Mouse (Mus musculus) C2C12 (cell line): ENCODE measurements around the gene Kptn. TPM values are rescaled to one million over a fixed set of nuclear protein-coding genes. Genes with fewer than 3 reads are reported as not detected.

ENCODE experiments used
- H3K27me3 ChIP-seq: one replicate; pipeline ENCODE4 v1.6.1; 2011; ENCODE audit not compliant: control insufficient read depth, insufficient read depth, insufficient read length
- H3K36me3 ChIP-seq: one replicate; pipeline ENCODE4 v1.6.1; 2011; ENCODE audit not compliant: control insufficient read depth, insufficient read depth
- H3K4me3 ChIP-seq: one replicate; pipeline ENCODE4 v1.5.1; 2011; ENCODE audit warnings: mild to moderate bottlenecking, control low read depth; ENCODE audit not compliant: poor library complexity, insufficient read depth, severe bottlenecking
- H3K79me2 ChIP-seq: one replicate; pipeline ENCODE4 v1.6.1; 2011; ENCODE audit not compliant: control insufficient read depth, insufficient read depth
- H3K79me3 ChIP-seq: one replicate; pipeline ENCODE4 v1.6.1; 2011; ENCODE audit warnings: low read depth, control low read depth
- H3ac ChIP-seq: one replicate; pipeline ENCODE3; 2011; ENCODE audit warnings: low read depth; ENCODE audit not compliant: control insufficient read depth, insufficient read length
- CEBPB ChIP-seq: IDR thresholded peaks from one replicate; pipeline ENCODE4 v1.6.1; 2011; ENCODE audit warnings: low read depth, mild to moderate bottlenecking, control low read depth, moderate library complexity
- CTCF ChIP-seq: IDR thresholded peaks from one replicate; pipeline ENCODE4 v1.5.1; 2011; ENCODE audit not compliant: control insufficient read depth, insufficient read depth, insufficient read length
- FOSL1 ChIP-seq: IDR thresholded peaks from one replicate; pipeline ENCODE4 v1.8.0; 2011; ENCODE audit warnings: mild to moderate bottlenecking, low read length; ENCODE audit not compliant: poor library complexity, insufficient read depth, severe bottlenecking
- MAX ChIP-seq: IDR thresholded peaks from one replicate; pipeline ENCODE4 v1.6.1; 2011; ENCODE audit warnings: mild to moderate bottlenecking, control low read depth
- MYOD1 ChIP-seq: IDR thresholded peaks from one replicate; pipeline ENCODE4 v1.6.1; 2011; ENCODE audit warnings: low read depth; ENCODE audit not compliant: control insufficient read depth, insufficient read length
- MYOG ChIP-seq: IDR thresholded peaks from one replicate; pipeline ENCODE4 v1.6.1; 2011; ENCODE audit not compliant: control insufficient read depth, insufficient read length; ENCODE audit errors: extremely low read depth
- USF1 ChIP-seq: IDR thresholded peaks from one replicate; pipeline ENCODE4 v1.6.1; 2011; ENCODE audit warnings: low read depth, mild to moderate bottlenecking, control low read depth, moderate library complexity
- polyA plus RNA-seq: library from polyadenylated mRNA; unstranded; fragments of >200 nt; fragmentation: generic; extraction: Trizol; gene quantifications from one replicate; pipeline ENCODE4 v1.2.1, GENCODE M21; 2012; ENCODE audit warnings: missing spikeins

The Kptn gene
- polyA plus RNA-seq, 1 experiment: 13.1 TPM

GRCm38 (mm10) chr7:16158735-16159134 is 39.0 kb downstream of the Kptn start:
- H3K27me3 ChIP-seq: no peaks in the 10 kb centered on the region
- H3K79me3 ChIP-seq: no peaks in the 10 kb centered on the region
- no peak overlapping the region for H3ac ChIP-seq
- H3K79me2 ChIP-seq: no peaks in the 10 kb centered on the region
- H3K36me3 ChIP-seq: no peaks in the 10 kb centered on the region
- H3K4me3 ChIP-seq: no peak overlapping the region
- TF ChIP-seq CTCF: no peak
- TF ChIP-seq USF1: no peak
- TF ChIP-seq MYOG: no peak

DNA sequence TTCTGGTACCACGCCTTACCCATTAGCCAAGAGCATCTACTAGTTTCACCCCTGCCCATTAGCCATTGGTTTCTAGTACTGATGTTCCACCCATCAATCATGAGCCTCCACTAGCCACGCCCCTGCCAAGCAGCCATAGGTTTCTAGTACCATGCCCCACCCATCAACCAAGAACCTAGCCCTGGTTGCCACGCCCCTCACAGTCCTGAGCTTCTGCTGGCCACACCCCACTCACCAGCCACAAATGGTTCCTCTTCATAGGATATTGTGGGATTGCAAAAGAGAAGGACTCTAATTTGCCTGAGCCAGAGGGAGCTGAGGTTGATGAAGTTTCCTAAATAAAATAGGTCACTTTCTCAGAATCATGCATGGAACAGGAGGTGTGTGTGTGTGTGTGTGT is 41.0 kb downstream of the Kptn start:
- no peaks in the 10 kb centered on the region for H3K36me3 ChIP-seq
- H3K4me3 ChIP-seq: no peak overlapping the region
- TF ChIP-seq USF1 (no peak), CEBPB (no peak), MAX (no peak), MYOG (no peak), CTCF (no peak), MYOD1 (no peak)
- H3ac ChIP-seq: no peak overlapping the region
- no peaks in the 10 kb centered on the region for H3K79me3 ChIP-seq
- H3K79me2 ChIP-seq: no peaks in the 10 kb centered on the region
- no peaks in the 10 kb centered on the region for H3K27me3 ChIP-seq

- no peaks in the 10 kb centered on the region for H3K36me3 ChIP-seq
- no peak for TF ChIP-seq MYOD1
- no peaks in the 10 kb centered on the region for H3K79me2 ChIP-seq
- no peak overlapping the region for H3K4me3 ChIP-seq
- H3ac ChIP-seq: no peak overlapping the region
- no peaks in the 10 kb centered on the region for H3K27me3 ChIP-seq
- no peaks in the 10 kb centered on the region for H3K79me3 ChIP-seq
Measured at GRCm38 (mm10) chr7:16161302-16161701, 41.6 kb downstream of the Kptn start.

DNA sequence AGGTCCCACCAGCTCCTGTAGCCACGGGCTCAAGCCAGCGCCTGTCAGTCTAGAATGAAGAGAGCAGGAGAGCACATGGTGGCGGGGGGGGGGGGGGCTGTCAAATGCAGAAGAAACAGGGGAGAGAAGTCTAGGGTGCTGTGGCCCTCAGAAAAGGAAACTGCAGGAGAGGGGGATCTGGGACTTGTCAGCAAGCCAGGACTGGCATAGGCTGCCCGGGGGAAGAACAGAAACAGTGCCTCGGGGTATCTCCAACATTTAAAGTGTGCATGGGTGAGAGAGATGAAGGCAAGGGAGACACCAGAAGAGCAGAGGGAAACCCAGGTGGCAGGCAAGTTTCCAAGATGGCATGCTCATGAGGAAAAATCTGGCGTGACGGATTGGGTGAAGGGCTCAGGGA is 42.3 kb downstream of the Kptn start:
- Histone ChIP-seq H3K79me2 (no peaks in the 10 kb centered on the region), H3K79me3 (no peaks in the 10 kb centered on the region), H3K36me3 (no peaks in the 10 kb centered on the region), H3K4me3 (no peak overlapping the region), H3ac (no peak overlapping the region), H3K27me3 (no peaks in the 10 kb centered on the region)
- TF ChIP-seq CEBPB: no peak
- TF ChIP-seq FOSL1: no peak
- no peak for TF ChIP-seq MYOG
- no peak for TF ChIP-seq CTCF
- TF ChIP-seq MYOD1: no peak
- TF ChIP-seq MAX: no peak
- no peak for TF ChIP-seq USF1

GRCm38 (mm10) chr7:16172141-16172581 is 52.5 kb downstream of the Kptn start:
- H3K79me2 ChIP-seq: no peaks in the 10 kb centered on the region
- H3K36me3 ChIP-seq: no peaks in the 10 kb centered on the region
- no peak overlapping the region for H3K4me3 ChIP-seq
- H3ac ChIP-seq: no peak overlapping the region
- TF ChIP-seq CTCF (no peak), MYOG (no peak), USF1 (no peak), CEBPB (no peak), FOSL1 (no peak), MYOD1 (no peak), MAX (no peak)
- H3K79me3 ChIP-seq: no peaks in the 10 kb centered on the region
- peaks cover 29% of the 10 kb centered on the region for H3K27me3 ChIP-seq

DNA sequence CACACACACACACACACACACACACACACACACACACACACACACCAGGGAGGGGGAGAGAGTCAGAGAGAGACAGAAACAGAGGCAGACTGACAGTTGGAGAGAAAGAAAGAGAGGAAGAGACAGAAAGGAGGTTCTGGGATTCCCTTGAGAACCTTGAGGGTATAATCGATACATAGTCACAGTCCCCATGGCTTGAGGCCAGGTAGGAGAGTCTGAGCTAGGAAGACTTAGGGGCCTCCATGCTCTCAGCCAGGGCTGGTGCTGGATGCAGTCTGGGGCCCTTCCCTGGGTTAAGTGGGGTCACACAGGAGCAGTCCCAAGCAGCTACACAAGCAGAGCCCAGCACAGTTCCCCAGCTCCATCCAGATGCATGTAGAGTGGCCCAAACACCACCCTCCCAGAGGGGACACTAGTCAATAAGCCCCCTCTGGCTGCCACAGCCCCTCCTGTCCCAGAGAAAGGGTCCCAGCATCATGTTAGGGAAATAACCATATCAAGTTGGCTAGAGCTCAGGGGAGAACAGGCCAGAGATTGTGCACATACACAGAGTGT is 53.0 kb downstream of the Kptn start:
- Histone ChIP-seq H3ac (no peak overlapping the region), H3K27me3 (peaks cover 29% of the 10 kb centered on the region), H3K36me3 (no peaks in the 10 kb centered on the region), H3K4me3 (no peak overlapping the region), H3K79me2 (no peaks in the 10 kb centered on the region), H3K79me3 (no peaks in the 10 kb centered on the region)
- TF ChIP-seq MYOD1 (no peak), CEBPB (no peak), MAX (no peak)

GRCm38 (mm10) chr7:16173146-16173545 is 53.5 kb downstream of the Kptn start:
- Histone ChIP-seq H3ac (no peak overlapping the region), H3K36me3 (no peaks in the 10 kb centered on the region), H3K4me3 (no peak overlapping the region), H3K79me3 (no peaks in the 10 kb centered on the region), H3K79me2 (no peaks in the 10 kb centered on the region), H3K27me3 (peaks cover 29% of the 10 kb centered on the region)
- TF ChIP-seq MAX (no peak), USF1 (no peak), MYOD1 (no peak), CTCF (no peak), FOSL1 (no peak)
